Mouse (Mus musculus) regulatory T cell (primary cell): ENCODE data around the gene Gsta2.
"Not testable (repeated sequence)": the region's sequence is repeated elsewhere in the genome, so short reads cannot be mapped to it uniquely, and the experiment has no call there.

ENCODE experiments used
- in situ Hi-C: fragments of 300-600 bp; cut with MboI, MseI; formaldehyde crosslinking; loops from one replicate; pipeline ENCODE4 v1.15.1; 2025; ENCODE audit warnings: high pct_unique_total_duplicates

Gene Gsta2

DNA sequence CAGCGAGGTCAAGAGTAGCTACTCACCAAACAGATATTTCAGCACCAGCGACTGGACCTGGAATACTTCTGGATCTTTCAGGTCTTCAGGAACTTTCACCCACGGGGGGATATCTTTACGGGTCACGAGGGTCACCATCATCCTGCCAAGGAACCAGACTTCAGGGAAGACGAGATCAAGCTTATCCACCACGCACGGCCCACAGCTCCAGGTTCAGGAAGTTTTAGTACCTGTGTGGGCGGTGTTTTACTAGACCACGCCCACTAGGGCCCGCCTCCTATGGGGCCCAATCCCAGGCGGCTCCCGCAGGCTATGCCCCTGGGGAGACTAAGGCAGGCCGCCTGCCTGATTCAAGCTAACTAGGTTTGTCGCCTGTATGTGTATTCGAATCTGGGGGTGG is 12.4 kb upstream of the Gsta2 start, which contains the start of gene Dppa5a:
TSS of gene Dppa5a (minus strand) at position 219 of the 400 bp plus-strand sequence.
- in situ Hi-C loops = loop anchor here (5.0 kb wide), 1 partner anchor 96 kb away; no protein-coding TSS in a partner anchor

DNA sequence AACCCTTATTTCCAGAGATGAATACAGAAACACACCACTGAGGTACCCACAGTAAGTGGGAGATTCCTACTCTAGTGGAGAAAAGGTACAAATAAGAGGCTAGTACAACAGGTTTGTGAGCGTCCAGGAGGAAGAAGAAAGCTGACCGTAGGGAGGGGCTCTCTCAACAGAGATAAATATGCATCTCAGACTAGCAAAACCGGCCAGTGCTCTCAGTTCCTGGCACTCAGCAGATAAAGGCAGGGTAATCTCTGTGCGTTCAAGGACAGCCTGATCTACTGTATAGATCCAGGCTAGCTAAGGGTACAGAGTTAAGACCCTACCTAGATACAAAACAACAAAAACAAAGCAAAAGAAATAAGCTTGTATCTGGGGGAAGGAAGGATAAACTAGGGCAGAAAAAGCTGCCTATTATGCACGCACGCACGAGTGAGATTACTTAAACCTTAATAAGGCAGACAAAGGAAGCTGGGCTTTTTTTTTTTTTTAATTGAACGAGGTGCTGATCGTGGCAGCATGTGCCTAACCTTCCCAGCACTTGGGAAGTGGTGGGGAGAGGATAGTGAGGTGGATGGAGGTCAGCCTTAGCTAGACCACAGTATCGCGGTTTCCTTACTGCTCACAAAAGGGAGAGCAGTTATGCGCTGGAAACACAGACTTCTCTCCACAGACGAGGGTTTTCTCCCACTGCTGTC is 10.4 kb upstream of the Gsta2 start:
- in situ Hi-C loops = loop anchor here (5.0 kb wide), 1 partner anchor 94 kb away; no protein-coding TSS in a partner anchor

DNA sequence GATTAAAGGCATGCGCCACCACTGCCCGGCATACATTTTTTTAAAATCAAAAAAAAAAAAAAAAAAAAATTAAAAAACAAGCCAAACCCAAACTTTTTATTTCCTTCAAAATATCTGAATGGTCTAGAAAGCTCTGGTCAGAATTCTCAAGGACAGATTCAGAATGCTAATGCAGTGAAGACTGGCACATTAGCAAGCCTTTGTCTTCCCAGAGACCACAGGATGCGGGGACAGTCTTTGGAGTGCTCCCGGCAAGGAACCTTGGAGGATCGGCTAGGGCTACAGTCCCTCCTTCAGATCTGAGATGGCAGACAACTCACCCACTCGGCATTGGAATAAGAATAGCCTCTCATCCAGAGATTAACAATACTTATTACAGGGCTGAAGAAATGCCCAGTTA is 9.1 kb upstream of the Gsta2 start:
- in situ Hi-C loops = loop anchor here (5.0 kb wide), 1 partner anchor 92 kb away; no protein-coding TSS in a partner anchor

DNA sequence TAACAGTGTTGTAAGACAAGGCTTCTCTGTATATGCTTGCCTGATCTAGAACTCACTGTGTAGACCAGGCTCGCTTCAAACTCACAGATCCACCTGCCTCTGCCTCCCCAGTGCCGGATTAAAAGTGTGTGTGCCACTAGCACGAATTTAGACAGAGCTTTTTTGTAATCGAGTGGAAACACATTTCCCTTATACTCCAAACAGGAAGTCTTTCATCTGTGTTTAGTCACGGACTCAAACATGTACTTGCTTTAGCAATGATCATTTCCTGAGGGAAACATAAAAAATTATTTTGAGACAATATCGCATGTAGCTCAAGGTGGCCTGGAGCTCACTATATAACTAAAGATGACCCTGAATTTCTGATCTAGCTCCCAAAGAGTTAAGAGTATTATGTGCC is 7.8 kb upstream of the Gsta2 start:
- in situ Hi-C loops = no loop called here

DNA sequence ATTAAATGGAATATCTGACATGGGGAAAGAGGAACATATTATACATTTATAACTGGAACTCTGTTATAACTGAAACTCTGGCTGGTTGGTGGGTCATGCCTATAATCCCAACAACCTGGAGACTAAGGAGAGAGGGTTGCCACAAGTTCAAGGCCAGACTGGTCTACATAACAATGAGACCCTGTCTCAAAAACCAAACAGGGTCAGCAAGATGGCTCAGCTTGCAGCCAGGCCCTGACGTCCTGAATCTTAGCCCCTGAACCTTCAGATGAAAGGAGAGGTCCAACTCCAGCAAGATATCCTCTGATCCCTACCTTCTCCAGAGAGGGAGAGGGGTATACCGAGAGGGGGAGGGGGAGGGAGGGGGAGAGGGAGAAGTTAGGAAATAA is 4.9 kb upstream of the Gsta2 start:
- in situ Hi-C loops = no loop called here

DNA sequence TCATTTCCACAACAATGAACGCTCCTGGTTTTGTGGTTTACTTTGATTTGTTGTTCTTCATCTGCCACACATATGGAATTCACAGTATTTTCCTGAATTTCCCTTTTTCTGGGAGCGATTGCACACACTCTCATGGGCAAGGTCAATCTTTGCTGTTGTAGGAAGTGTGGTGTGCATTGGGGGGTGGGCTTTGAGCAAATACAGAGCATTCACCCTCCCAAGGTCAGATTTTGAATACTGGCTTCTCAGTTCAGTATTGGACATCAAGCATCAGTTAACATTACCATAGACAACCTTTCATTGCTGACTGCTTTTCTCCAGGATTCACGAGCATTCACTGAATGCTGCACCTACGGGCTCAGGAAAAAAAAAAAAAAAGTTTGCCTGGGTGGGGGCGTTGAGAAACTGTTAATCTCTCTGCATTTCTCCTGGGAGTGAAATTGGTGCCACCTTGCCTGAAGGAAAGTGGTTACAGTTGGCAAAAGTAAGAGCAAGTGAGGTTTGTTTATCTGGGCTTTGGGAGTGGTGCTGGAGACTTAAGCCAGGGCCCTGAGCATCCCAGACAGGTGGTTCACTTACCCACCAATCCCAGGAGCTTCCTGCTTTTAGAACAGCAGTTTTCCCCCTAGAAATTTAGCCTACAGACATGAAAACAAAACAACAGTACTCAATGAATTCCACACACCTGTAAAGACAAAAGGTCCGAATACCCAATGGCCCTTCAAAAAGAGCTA is 4.3 kb upstream of the Gsta2 start:
- in situ Hi-C loops = no loop called here

DNA sequence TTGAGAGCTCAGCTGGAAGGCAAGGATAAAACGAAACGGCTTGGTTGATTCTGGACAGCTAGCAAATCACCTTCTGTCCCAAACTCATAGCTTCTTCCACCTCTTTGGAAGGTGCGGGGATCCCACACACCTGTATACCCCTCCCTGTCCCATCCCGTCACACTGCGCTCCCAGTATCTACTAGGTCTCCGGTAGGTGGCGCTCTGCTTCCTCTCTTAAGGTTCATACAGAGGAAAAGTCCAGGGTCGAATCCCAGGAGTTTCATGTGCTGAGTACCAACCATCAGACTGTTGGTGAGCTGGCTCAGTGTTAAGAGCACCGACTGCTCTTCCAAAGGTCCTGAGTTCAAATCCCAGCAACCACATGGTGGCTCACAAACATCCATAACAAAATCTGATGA is 2.5 kb upstream of the Gsta2 start:
- in situ Hi-C loops = no loop called here

DNA sequence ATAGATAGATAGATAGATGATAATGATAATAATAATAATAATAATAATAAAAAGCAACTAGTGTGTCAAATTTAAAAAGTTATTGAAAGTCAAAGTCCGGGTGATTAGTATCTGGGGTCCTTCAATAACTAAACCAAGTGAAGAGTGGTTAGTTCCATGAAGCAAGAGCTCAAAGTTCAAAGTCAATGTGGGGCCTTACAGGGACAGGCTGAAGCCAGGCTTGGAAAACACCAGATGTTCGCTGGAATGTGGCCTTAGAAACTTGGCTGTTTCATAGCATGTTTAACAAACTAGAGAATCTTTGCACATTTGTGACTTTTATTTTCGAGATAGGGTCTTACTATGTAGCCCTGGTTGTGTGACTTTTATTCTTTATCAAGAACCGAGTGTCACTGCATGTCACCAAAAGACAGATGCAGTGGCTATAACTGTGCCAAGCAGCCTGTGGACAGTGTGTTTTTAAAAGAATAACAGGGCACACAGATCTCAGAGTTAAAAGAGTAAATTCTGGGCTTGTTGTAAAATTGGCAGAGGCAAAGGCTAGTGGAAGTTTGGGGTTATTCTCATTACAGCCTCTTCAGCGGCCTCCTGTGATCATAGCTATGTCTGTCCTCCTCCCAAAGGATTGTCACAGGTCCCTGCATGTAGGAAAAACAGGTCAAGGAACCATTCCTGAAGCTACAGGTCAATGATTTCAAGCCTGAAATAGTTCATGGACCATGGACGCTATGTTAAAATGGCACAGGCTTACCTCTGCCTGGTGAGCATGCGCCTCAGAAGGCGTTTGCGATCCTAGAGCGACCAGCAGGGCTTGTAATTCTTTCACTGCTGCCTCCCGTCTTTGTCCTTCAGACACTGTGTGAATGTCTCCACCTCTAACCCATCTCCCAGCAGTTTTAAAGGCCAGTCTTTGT is 666 bp downstream of the Gsta2 start:
- in situ Hi-C loops = no loop called here

DNA sequence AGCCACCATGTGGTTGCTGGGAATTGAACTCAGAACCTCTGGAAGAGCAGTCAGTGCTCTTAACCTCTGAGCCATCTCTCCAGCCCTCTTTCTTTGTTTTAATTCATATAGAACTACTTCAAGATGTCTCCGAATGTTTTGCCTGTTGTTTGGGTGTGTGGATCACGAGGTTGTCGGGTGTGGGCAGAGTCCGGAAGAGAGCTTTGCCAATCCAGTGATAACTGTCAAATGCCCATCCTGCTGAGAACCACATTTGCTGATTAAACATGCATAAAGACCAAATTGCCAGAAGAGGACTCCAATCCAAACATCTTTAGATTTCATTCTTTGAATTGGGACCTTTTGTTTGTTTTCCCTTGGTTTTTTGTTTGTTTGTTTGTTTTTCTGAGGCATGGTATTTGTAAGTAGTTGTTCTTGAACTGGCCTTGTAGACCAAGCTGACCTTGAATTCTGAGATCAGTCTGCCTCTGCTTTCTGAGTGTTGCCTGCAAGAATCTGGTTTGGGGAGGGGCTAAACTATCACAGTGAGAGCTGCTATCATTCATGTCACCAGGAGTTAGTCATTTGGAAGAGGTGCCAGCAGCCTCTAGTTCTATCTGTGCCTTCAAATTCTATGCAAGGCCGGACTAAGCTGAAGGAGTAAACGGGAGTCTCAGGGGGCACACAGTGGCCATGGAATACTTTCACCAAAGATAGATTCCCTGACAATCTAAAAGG is 3.9 kb downstream of the Gsta2 start:
- in situ Hi-C loops = no loop called here

DNA sequence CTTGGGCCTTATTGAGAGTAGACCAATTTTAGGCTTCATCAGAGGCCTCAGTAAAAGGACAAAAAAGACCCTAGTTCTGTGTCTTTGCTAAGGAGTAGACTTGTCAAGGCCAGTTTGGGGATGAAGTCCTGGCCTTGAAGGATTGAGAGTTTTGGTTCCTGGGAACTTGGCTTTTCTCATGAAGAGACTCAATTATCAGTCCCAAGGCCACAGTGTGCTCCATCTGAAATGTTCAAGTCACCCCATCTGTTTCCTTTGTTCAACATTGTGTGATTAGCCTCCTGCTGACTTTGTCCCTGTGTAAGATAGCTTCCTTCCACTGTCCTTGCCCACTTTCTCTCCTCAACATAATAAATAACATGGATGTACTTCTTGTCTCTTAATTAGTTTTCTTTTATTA is 5.6 kb downstream of the Gsta2 start:
- in situ Hi-C loops = not testable (repeated sequence)

DNA sequence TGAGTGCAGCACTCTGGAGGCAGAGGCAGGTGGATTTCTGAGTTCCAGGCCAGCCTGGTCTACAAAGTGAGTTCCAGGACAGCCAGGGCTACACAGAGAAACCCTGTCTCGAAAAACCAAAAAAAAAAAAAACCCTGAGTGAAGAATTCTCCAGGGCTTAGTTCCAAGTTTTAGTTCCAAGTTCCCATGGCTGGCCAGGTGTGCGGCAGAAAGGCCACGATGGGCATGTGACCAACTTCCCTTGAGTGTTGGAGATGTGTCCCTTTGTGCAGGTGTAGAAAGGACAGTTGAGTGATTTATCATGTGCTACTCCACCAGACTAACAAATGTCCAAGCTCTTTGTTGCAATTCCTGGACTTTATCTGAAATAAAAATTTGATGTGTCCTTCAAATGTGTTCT is 6.4 kb downstream of the Gsta2 start:
- in situ Hi-C loops = not testable (repeated sequence)

DNA sequence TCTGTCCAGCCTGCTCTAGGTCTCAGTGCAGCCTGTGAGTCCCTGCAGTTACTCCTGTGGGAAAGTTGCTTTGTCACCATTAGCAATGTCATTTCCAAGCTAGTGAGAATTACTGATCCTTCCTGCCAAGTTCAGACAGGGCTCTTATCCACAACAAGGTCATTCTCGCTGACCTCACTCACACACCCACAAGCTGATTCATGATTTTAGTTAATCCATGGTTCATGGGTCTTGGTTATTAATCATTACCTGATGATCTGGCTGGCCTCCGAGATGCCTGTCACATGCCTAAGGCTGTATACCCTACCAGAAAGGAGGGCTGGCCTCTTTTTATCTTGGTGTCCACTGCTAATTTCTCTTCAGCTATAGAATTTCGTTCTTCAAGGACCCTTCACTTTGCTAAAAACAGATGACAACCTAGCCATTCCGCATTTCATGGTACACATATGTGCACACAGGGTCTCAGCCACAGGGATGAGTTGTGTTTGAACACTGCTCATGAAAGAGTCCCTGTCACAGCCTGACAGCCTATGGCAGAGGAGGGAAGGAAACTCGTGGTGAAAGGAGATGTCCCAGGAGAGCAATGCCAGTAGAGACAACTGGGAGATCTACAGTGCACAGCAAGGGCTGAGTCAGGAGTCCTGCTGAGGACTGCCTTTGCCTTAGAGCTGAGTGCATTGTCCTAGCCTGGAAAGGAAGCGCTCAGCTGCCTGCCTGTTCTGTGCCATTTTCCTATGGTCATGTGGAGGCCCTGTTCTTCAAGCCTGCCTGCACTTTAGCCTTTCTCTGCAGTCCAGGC is 7.2 kb downstream of the Gsta2 start:
- in situ Hi-C loops = not testable (repeated sequence)

DNA sequence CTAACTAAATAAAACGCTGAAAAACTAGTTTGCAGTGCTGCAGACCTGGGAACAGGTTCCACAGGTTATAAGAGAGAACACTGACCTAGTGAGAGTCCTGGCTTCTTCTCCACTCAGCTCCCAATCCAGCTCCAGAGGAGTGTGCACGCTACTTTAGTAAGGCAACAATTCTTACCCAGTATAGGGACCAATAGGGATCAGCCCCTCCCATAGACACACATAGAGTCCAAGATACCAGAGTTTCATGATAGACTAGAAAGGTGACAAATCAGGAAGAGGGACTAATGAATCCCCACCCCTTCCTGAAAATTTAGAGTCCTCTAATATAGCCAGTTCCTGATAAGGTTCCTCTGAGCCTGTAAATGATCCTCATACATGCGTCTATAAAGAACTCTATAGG is 8.6 kb downstream of the Gsta2 start:
- in situ Hi-C loops = no loop called here

DNA sequence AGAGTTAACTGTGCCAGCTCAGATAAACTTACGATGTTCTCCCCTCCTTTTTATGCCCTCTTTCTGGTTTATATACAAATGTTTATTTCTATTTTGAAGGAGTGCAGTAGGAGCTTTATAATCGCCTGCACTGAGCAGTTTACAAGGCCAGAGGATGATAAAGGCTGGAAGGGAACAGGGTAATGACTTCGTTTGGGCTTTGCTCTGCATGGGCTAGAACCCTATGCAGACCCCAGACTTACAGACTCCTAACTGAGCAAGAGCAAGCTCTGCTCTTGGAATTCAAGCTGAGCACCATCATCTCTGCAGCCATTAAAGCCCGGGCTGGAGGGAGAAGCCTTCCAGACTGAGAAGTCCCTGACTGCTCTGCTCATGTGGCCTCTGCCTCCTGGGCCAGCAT is 10.4 kb downstream of the Gsta2 start:
- in situ Hi-C loops = not testable (repeated sequence)

DNA sequence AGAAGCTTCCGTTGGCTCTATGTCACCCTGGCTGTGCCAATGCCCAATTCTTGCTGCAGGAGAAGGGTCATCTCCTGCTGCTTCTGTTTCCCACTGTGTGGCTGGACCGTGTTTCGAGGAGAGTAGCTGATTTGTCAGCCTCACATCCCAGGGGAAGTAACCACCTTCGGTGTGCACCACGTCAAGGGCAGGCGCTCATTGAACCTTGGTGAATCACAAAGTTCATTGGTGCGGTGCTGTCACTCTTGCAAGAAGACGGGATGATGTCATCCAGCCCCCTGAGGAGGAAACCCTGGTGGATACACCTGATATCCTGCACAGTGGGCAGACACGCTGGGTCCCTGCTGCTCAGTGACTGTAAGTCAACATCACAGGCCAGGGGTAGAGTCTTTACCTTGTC is 12.5 kb downstream of the Gsta2 start:
- in situ Hi-C loops = not testable (repeated sequence)

DNA sequence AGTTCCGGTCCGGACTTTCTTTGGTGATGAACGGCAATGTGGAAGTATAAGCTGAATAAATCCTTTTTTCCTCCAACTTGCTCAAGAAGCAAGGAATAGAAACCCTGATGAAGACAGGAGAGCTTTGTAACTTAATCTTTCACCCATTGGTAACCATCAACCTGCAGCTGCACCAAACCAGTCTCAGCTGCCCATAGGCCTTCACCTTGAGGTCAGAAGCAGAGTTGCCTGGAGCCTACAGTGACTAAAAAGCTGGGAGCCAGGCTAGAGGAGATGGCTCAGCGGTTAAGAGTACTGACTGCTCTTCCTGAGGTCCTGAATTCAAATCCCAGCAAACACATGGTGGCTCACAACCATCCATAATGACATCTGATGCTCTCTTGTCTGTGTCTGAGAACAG is 13.1 kb downstream of the Gsta2 start:
- in situ Hi-C loops = not testable (repeated sequence)

DNA sequence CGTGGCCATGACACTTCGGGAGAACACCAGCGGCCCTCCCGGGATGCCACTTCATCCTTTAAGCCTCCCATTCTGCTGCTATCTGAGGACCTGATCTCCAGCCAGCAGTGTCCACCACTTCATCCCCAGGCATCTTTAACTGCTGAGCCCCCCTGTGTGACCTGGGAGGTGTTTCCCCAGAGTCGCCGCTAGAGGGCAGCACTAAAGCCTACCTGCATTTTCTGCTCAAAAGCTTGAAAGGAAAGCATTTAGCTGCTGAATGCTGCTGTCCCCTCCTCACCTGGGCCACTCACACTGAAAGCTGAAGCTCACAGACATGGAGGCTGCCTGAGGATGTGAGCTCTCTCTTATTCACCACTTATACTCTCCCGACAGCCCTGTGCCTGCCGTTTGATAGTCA is 15.3 kb downstream of the Gsta2 start:
- in situ Hi-C loops = not testable (repeated sequence)

DNA sequence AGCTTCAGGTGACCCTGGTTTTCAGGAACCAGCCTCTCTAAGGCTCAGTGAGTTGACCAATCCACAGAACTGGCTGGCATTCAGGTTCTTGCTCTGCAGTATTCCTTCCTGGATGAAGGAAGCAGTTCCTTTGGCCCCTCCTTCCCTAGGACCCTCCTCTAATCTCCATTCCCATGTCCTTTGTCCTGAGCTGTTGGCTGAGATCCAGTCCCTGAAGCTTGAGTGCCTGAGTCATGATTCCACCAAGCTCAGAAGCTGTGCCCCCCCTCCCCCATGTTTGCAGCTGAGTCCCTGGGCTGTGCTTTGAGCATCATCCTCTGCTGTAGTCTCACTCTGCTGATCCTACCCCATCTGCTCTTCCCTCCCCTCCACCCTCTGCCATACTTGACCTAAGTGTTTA is 18.5 kb downstream of the Gsta2 start:
- in situ Hi-C loops = loop anchor here (10.0 kb wide), 1 partner anchor 1118 kb away; no protein-coding TSS in a partner anchor

DNA sequence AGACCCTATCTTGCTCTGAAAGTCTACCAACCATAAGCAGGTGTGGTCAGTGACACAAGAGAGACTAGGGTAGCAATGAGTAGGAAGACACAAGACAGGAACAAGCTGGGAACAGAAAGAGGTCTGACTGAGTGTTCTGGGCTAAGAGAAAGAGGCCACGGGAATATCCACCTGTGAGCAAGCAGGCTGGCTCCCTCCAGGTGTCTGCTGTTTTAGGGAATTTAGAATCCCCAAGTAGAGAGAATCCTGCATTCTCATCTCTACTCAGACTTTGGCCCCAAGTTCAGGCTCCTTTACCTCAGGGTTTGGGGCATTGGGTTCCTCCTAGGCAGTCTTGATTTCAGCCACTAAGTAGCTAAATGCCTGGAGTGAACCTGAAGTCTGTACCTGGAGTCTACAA is 28.3 kb downstream of the Gsta2 start, which contains the start of gene Omt2b:
TSS of gene Omt2b (plus strand) at position 301 of the 400 bp plus-strand sequence.
- in situ Hi-C loops = not testable (repeated sequence)

DNA sequence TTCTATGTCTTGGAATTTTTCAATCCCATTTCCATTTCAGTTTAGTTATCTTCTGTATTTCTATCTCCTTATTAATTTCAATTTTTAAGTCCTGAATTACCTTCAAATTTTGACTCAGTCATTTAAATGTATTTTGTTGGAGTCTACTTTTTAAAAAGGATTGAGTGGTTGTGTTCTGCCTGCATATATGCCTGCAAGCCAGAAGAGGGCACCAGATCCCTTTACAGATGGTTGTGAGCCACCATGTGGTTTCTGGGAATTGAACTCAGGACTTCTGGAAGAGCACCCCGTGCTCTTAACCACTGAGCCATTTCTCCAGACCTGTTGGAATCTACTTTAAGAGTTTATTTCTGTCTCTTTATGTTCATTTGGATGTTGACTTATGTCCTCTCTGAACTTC is 36.1 kb downstream of the Gsta2 start:
- in situ Hi-C loops = no loop called here
